Mouse (Mus musculus) limb, embryonic 12.5 days (tissue): ENCODE results near the gene Prr5. TPM values are rescaled to one million over a fixed set of nuclear protein-coding genes. Genes with fewer than 3 reads are reported as not detected.

ENCODE experiments used
- ATAC-seq: fragments of 200-750 bp; cut with Nextera tagmentation; 2 replicates; pipeline ENCODE4 v1.8.0; 2017; ENCODE audit warnings: low read depth, moderate TSS enrichment; ENCODE audit not compliant: insufficient number of reproducible peaks, insufficient read depth, low FRiP score, low TSS enrichment
- H3K27ac ChIP-seq: fragments of 300-500 bp; sonication (generic); 2 replicates; pipeline ENCODE4 v1.5.1; 2016; ENCODE audit warnings: mild to moderate bottlenecking, moderate library complexity
- H3K27me3 ChIP-seq: fragments of 300-500 bp; sonication (generic); 2 replicates; pipeline ENCODE4 v1.6.1; 2016; ENCODE audit warnings: mild to moderate bottlenecking, moderate library complexity
- H3K36me3 ChIP-seq: fragments of 300-500 bp; sonication (generic); 2 replicates; pipeline ENCODE4 v1.6.1; 2016; ENCODE audit warnings: mild to moderate bottlenecking, moderate library complexity
- H3K4me1 ChIP-seq: fragments of 300-500 bp; sonication (generic); replicated peaks from 2 replicates; pipeline ENCODE4 v1.6.1; 2016
- H3K4me2 ChIP-seq: fragments of 300-500 bp; sonication (generic); 2 replicates; pipeline ENCODE4 v1.6.1; 2016; ENCODE audit warnings: mild to moderate bottlenecking, moderate library complexity
- H3K4me3 ChIP-seq: fragments of 300-500 bp; sonication (generic); replicated peaks from 2 replicates; pipeline ENCODE4 v1.5.1; 2016; ENCODE audit warnings: mild to moderate bottlenecking
- H3K9ac ChIP-seq: fragments of 300-500 bp; sonication (generic); replicated peaks from 2 replicates; pipeline ENCODE4 v1.6.1; 2016; ENCODE audit warnings: mild to moderate bottlenecking, moderate library complexity
- H3K9me3 ChIP-seq: fragments of 300-500 bp; sonication (generic); 2 replicates; pipeline ENCODE4 v1.6.1; 2016; ENCODE audit warnings: mild to moderate bottlenecking, moderate library complexity
- WGBS: fragments of 180-500 bp; shearing (Covaris S2); methylation state at CpG from one replicate; pipeline ENCODE4 v1.1.7; 2016; 5-methylcytosine and 5-hydroxymethylcytosine counted together
- polyA plus RNA-seq: library from polyadenylated mRNA; unstranded; fragments of >200 nt; fragmentation: Nextera tagmentation; extraction: Ambion mirVana; gene quantifications from 2 replicates; pipeline ENCODE4 v1.2.1, GENCODE M21; 2016

The Prr5 gene
- polyA plus RNA-seq, 1 experiment from 2014 or later: 16.7 TPM

DNA sequence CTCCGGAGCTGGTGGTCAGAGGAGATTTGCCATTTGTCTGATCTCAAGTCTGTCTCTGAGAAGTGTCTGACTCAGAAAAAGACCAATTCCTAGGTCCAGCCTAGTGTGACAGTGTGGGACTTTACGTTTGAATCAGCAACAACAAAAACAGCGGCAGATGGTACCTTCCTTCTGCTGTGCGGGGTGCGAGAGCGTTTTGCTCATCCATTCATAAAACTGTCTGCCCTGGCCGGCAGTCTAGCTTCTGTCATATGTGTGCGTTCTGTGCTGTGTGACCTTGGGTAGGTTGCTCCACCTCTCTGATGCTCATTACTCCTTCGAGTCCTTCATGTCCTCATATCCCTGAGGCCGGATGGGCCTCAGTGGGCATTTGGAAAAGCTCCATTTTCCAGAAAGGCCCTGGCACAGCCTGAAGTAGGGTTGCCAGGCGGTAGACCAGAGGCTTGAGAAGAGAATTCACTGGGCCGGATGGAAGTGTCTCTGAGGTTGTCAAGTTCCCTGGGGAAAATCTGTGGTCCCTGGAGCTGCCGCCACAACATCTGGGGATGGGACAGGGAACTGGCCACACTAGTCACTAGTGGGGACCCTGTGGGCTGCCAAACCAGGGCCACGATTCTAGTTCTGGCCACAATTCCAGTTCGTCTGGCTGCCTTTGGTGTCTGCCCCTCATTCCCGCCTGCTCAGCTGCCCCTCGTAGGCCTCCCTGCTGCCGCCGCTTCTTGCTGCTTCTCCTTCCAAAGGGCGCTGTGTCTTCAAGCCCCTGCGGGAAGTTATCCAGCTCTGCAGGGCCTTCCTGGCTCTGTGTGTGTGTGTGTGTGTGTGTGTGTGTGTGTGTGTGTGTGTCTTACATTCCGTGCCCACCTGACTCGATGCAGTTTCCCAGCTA, 594 bp downstream of the Prr5 start:
- peaks cover 3% of the 10 kb centered on the region for H3K27me3 ChIP-seq
- H3K4me2 ChIP-seq: no peak overlapping the region
- no peak overlapping the region for H3K4me3 ChIP-seq
- H3K27ac ChIP-seq: no peak overlapping the region
- no peaks in the 10 kb centered on the region for H3K9me3 ChIP-seq
- no peaks in the 10 kb centered on the region for H3K36me3 ChIP-seq
- no peak for ATAC-seq
- peaks cover 3% of the 10 kb centered on the region for H3K4me1 ChIP-seq
- WGBS: 85% methylated on average over 23 of the region's 23 CpGs
- no peak overlapping the region for H3K9ac ChIP-seq

DNA sequence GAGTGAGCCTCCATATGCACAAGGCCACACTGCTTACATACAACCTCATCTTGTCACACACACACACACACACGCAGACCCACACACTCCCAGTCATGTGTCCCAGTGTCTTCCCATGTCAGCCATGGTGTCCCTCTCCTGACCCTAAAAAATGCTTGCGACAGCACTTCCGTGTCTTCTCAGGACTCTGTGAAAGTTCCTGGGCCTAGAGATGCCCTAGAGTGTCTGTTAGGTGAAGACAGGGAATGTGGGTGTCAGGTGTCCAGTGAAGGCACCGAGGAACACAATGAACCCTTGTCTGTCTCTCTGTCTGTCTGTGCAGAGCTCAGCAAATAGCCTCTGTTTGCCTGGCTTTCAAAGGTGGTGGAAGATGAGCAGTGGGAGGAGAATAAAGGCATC, 1.2 kb downstream of the Prr5 start:
- no peaks in the 10 kb centered on the region for H3K36me3 ChIP-seq
- no peaks in the 10 kb centered on the region; the same call in 1 of the 2 replicates for H3K27me3 ChIP-seq
- WGBS: 81% methylated on average over 4 of the region's 4 CpGs
- H3K4me2 ChIP-seq: no peak overlapping the region
- H3K27ac ChIP-seq: no peak overlapping the region
- H3K9ac ChIP-seq: no peak overlapping the region
- ATAC-seq: no peak
- H3K4me3 ChIP-seq: no peak overlapping the region
- H3K4me1 ChIP-seq: no peaks in the 10 kb centered on the region
- H3K9me3 ChIP-seq: no peaks in the 10 kb centered on the region

- no peak for ATAC-seq
- WGBS: 59% methylated on average over 9 of the region's 9 CpGs
- H3K27me3 ChIP-seq: no peaks in the 10 kb centered on the region; the same call in 1 of the 2 replicates
- H3K4me1 ChIP-seq: no peaks in the 10 kb centered on the region
- no peaks in the 10 kb centered on the region for H3K9me3 ChIP-seq
- no peak overlapping the region for H3K27ac ChIP-seq
- H3K9ac ChIP-seq: no peak overlapping the region
- no peak overlapping the region for H3K4me3 ChIP-seq
- no peaks in the 10 kb centered on the region for H3K36me3 ChIP-seq
- H3K4me2 ChIP-seq: no peak overlapping the region
Observed at GRCm38 (mm10) chr15:84671401-84672307, 2.2 kb downstream of the Prr5 start.

DNA sequence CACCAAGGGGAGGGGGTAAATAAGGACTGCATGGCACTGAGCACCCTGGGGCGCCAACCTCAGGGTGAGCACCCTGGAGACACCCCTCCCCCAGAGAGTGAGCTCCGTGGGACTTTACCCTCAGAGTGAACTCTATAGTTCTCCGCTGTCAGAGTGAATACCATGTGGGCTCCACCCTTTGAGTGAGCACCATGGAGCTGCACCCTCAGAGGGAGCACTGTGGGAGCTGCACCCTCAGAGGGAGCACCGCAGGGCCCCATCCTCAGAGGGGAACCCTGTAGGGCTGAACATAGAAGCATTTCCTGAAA, 2.8 kb downstream of the Prr5 start:
- Histone ChIP-seq H3K4me2 (no peak overlapping the region), H3K9ac (no peak overlapping the region), H3K4me3 (no peak overlapping the region), H3K27me3 (no peaks in the 10 kb centered on the region; the same call in 1 of the 2 replicates), H3K36me3 (no peaks in the 10 kb centered on the region), H3K27ac (no peak overlapping the region), H3K9me3 (no peaks in the 10 kb centered on the region), H3K4me1 (no peaks in the 10 kb centered on the region)
- no peak for ATAC-seq
- WGBS: 78% methylated on average over 4 of the region's 4 CpGs

DNA sequence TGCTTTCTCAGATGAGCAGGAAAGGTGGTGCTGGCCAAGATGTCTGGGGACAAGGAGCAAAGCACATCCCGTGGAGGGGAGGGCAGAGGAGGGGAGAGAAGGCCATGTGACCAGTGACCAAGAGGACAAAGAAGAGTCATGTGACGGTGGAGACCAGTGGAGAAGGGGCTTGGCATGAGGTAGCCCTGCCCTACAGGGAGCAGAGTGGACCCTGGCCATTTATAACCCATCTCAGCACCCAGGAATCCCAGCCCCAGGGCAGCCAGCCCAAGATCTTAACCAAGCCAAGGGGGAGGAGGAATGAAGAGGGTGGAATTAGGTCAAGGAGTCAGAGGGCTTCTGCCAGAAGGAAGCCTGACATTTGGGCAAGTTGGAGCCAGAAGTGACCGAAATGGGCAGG, 3.2 kb downstream of the Prr5 start:
- H3K36me3 ChIP-seq: no peaks in the 10 kb centered on the region
- no peak overlapping the region for H3K4me3 ChIP-seq
- no peak overlapping the region for H3K4me2 ChIP-seq
- no peaks in the 10 kb centered on the region for H3K9me3 ChIP-seq
- WGBS: 75% methylated on average over 3 of the region's 3 CpGs
- no peak overlapping the region for H3K9ac ChIP-seq
- no peak for ATAC-seq
- H3K27ac ChIP-seq: no peak overlapping the region
- no peaks in the 10 kb centered on the region for H3K4me1 ChIP-seq
- no peaks in the 10 kb centered on the region; the same call in 1 of the 2 replicates for H3K27me3 ChIP-seq

- 84% methylated on average over 11 of the region's 11 CpGs for WGBS
- Histone ChIP-seq H3K27ac (no peak overlapping the region), H3K4me3 (no peak overlapping the region), H3K9ac (no peak overlapping the region), H3K9me3 (no peaks in the 10 kb centered on the region), H3K36me3 (no peaks in the 10 kb centered on the region), H3K4me1 (no peaks in the 10 kb centered on the region), H3K27me3 (no peaks in the 10 kb centered on the region), H3K4me2 (no peak overlapping the region)
- no peak for ATAC-seq
Observed at GRCm38 (mm10) chr15:84674329-84675067, 5.1 kb downstream of the Prr5 start.

DNA sequence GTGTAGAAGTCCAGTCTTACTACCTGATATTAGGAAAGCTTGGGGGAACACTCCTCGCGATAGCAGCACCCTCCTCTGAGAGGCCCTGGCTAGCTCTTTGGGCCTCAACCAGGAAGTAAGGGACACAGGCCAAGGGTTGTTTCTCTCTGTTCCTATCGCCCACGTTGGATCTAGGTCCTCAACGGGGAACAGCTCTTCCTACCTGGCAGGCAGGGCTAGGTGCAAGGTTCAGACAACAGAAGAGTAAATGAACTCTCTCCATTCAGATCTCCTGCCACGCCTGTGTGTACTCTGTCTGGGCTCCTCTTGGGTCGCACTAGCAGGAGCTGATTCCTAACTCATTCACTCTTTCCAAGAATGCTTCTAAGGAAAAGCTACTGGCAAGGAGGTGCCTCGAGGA, 5.9 kb downstream of the Prr5 start:
- WGBS: 74% methylated on average over 8 of the region's 8 CpGs
- Histone ChIP-seq H3K4me1 (0 out of 2 replicates have a peak, but pooled peaks cover 1% of the 10 kb centered on the region), H3K9me3 (no peaks in the 10 kb centered on the region), H3K27me3 (0 out of 2 replicates have a peak, but pooled peaks cover 3% of the 10 kb centered on the region), H3K4me3 (no peak overlapping the region), H3K9ac (no peak overlapping the region), H3K36me3 (no peaks in the 10 kb centered on the region), H3K4me2 (no peak overlapping the region), H3K27ac (no peak overlapping the region)
- ATAC-seq: no peak

- WGBS: 68% methylated on average over 11 of the region's 11 CpGs
- ATAC-seq: no peak
Observed at GRCm38 (mm10) chr15:84677943-84678342, 8.5 kb downstream of the Prr5 start.

GRCm38 (mm10) chr15:84679090-84679489, 9.7 kb downstream of the Prr5 start:
- peaks cover 34% of the 10 kb centered on the region for H3K4me1 ChIP-seq
- H3K9me3 ChIP-seq: no peaks in the 10 kb centered on the region
- H3K9ac ChIP-seq: no peak overlapping the region
- 94% methylated on average over 4 of the region's 4 CpGs for WGBS
- no peak overlapping the region for H3K4me2 ChIP-seq
- no peaks in the 10 kb centered on the region for H3K36me3 ChIP-seq
- H3K27ac ChIP-seq: no peak overlapping the region
- no peak for ATAC-seq
- 0 out of 2 replicates have a peak, but pooled peaks cover 3% of the 10 kb centered on the region for H3K27me3 ChIP-seq
- no peak overlapping the region for H3K4me3 ChIP-seq

More at GRCm38 (mm10) chr15:84677943-84678342, 8.5 kb downstream of the Prr5 start:
- H3K4me3 ChIP-seq: no peak overlapping the region
- H3K4me2 ChIP-seq: no peak overlapping the region
- H3K36me3 ChIP-seq: no peaks in the 10 kb centered on the region
- no peak overlapping the region for H3K27ac ChIP-seq
- H3K9me3 ChIP-seq: no peaks in the 10 kb centered on the region
- 0 out of 2 replicates have a peak, but pooled peaks cover 3% of the 10 kb centered on the region for H3K27me3 ChIP-seq
- no peak overlapping the region for H3K9ac ChIP-seq
- peaks cover 23% of the 10 kb centered on the region for H3K4me1 ChIP-seq

GRCm38 (mm10) chr15:84679794-84680193, 10.4 kb downstream of the Prr5 start:
- Histone ChIP-seq H3K27ac (no peak overlapping the region), H3K4me3 (no peak overlapping the region), H3K4me1 (peaks cover 39% of the 10 kb centered on the region), H3K36me3 (no peaks in the 10 kb centered on the region), H3K9me3 (no peaks in the 10 kb centered on the region), H3K9ac (no peak overlapping the region), H3K4me2 (no peak overlapping the region), H3K27me3 (0 out of 2 replicates have a peak, but pooled peaks cover 3% of the 10 kb centered on the region)
- 81% methylated on average over 3 of the region's 3 CpGs for WGBS
- no peak for ATAC-seq
